Mouse (Mus musculus) layer of hippocampus, adult 2 months (tissue): ENCODE data around the gene Ctdnep1. TPM values are rescaled to one million over a fixed set of nuclear protein-coding genes. Genes with fewer than 3 reads are reported as not detected.
A peak's percentile ranks its signal among the peaks of the same experiment; 100 is the strongest.

ENCODE experiments used
- DNase-seq, 2 experiments: peaks; one replicate each; pipeline ENCODE4 v3.0.0; 2022; ENCODE audit warnings: low spot score in 2 of 2
- H3K27ac ChIP-seq: fragments of 200-600 bp; 2 replicates; pipeline ENCODE4 v1.8.1; 2022
- H3K4me3 ChIP-seq: fragments of 200-600 bp; 2 replicates; pipeline ENCODE4 v1.8.1; 2022; ENCODE audit warnings: mild to moderate bottlenecking
- CTCF ChIP-seq: fragments of 200-600 bp; conservative IDR thresholded peaks from 2 replicates; pipeline ENCODE4 v1.8.1; 2022; ENCODE audit warnings: antibody characterized with exemption, mild to moderate bottlenecking, moderate library complexity
- total RNA-seq, 2 experiments: library from RNA; stranded (reverse); gene quantifications; 2 replicates each; pipeline ENCODE4 v1.2.3; 2021

Ctdnep1 gene
- total RNA-seq, 2 experiments from 2014 or later = 106 to 114 TPM

- H3K27ac ChIP-seq = peak overlapping the region; percentile 92
- DNase-seq = no peak
- peak overlapping the region; percentile 83 for H3K4me3 ChIP-seq
- no peak for TF ChIP-seq CTCF
Measured at GRCm38 (mm10) chr11:69996161-69997061, 15.5 kb downstream of the Ctdnep1 start.

GRCm38 (mm10) chr11:69997070-69997509 lies 16.1 kb downstream of the Ctdnep1 start:
- no peak for TF ChIP-seq CTCF
- peak overlapping the region; percentile 92 for H3K27ac ChIP-seq
- peak overlapping the region; percentile 83 for H3K4me3 ChIP-seq
- peak; percentile 68 to 70 for DNase-seq

GRCm38 (mm10) chr11:69998567-69999491 lies 17.9 kb downstream of the Ctdnep1 start:
- DNase-seq = no peak
- TF ChIP-seq CTCF = peak; percentile 67
- Histone ChIP-seq H3K27ac (no peak overlapping the region), H3K4me3 (no peak overlapping the region)

GRCm38 (mm10) chr11:69999666-70000065 lies 18.7 kb downstream of the Ctdnep1 start:
- Histone ChIP-seq H3K4me3 (no peak overlapping the region), H3K27ac (peak overlapping the region; percentile 21; the same call in 1 of the 2 replicates)
- no peak for TF ChIP-seq CTCF
- no peak for DNase-seq

GRCm38 (mm10) chr11:70000396-70000898 lies 19.5 kb downstream of the Ctdnep1 start, which contains the start of gene Dvl2:
Dvl2 (plus strand) TSS chr11:70000595.
- DNase-seq = peak; percentile 87 to 92
- TF ChIP-seq CTCF = no peak
- peak within 1 kb of the TSS; percentile 97 for H3K27ac ChIP-seq
- peak within 1 kb of the TSS; percentile 87 for H3K4me3 ChIP-seq

GRCm38 (mm10) chr11:70001159-70001558 lies 20.2 kb downstream of the Ctdnep1 start:
- no peak for TF ChIP-seq CTCF
- no peak for DNase-seq
- Histone ChIP-seq H3K4me3 (peak overlapping the region; percentile 87), H3K27ac (peak overlapping the region; percentile 97)

- H3K4me3 ChIP-seq = peak overlapping the region; percentile 87
- no peak for DNase-seq
- peak; percentile 76 for TF ChIP-seq CTCF
Measured at GRCm38 (mm10) chr11:70001865-70002264, 20.9 kb downstream of the Ctdnep1 start.

GRCm38 (mm10) chr11:70002471-70002870 lies 21.5 kb downstream of the Ctdnep1 start:
- Histone ChIP-seq H3K4me3 (peak overlapping the region; percentile 17; the same call in 1 of the 2 replicates), H3K27ac (no peak overlapping the region)
- DNase-seq = no peak
- no peak for TF ChIP-seq CTCF

More at GRCm38 (mm10) chr11:70001865-70002264, 20.9 kb downstream of the Ctdnep1 start:
- no peak overlapping the region for H3K27ac ChIP-seq

- Histone ChIP-seq H3K27ac (no peak overlapping the region), H3K4me3 (no peak overlapping the region)
- DNase-seq = no peak
- TF ChIP-seq CTCF = peak; percentile 58
Measured at GRCm38 (mm10) chr11:70005521-70005920, 24.6 kb downstream of the Ctdnep1 start.

- DNase-seq = no peak
- Histone ChIP-seq H3K4me3 (no peak overlapping the region), H3K27ac (no peak overlapping the region)
- no peak for TF ChIP-seq CTCF
Measured at GRCm38 (mm10) chr11:70010033-70010432, 29.1 kb downstream of the Ctdnep1 start.

- no peak for DNase-seq
- no peak for TF ChIP-seq CTCF
- no peak overlapping the region for H3K4me3 ChIP-seq
- H3K27ac ChIP-seq = no peak overlapping the region
Measured at GRCm38 (mm10) chr11:70010548-70010947, 29.6 kb downstream of the Ctdnep1 start.

- no peak for DNase-seq
- H3K4me3 ChIP-seq = no peak overlapping the region
- no peak for TF ChIP-seq CTCF
- no peak overlapping the region for H3K27ac ChIP-seq
Measured at GRCm38 (mm10) chr11:70010961-70011360, 30.0 kb downstream of the Ctdnep1 start.
